Mouse (Mus musculus) E14TG2a.4 (cell line): ENCODE measurements around the gene Carns1.

Experiments used
- H3K27me3 ChIP-seq: 2 replicates; pipeline ENCODE4 v1.6.1; 2014; ENCODE audit warnings: low read length, control low read depth; ENCODE audit not compliant: insufficient read depth
- H3K36me3 ChIP-seq: 2 replicates; pipeline ENCODE4 v1.6.1; 2014; ENCODE audit warnings: low read length, control low read depth; ENCODE audit not compliant: insufficient read depth
- H3K4me1 ChIP-seq: replicated peaks from 2 replicates; pipeline ENCODE4 v1.6.1; 2014; ENCODE audit warnings: low read depth, low read length, control low read depth
- H3K4me3 ChIP-seq: replicated peaks from 2 replicates; pipeline ENCODE4 v1.5.1; 2014; ENCODE audit warnings: mild to moderate bottlenecking, low read length
- H3K9me3 ChIP-seq: 2 replicates; pipeline ENCODE4 v1.6.1; 2014; ENCODE audit warnings: low read length, control low read depth
- CTCF ChIP-seq: conservative IDR thresholded peaks from 2 replicates; pipeline ENCODE4 v1.5.1; 2014; ENCODE audit warnings: low read length
- NANOG ChIP-seq: IDR thresholded peaks from 2 replicates; pipeline ENCODE4 v1.6.1; 2014; ENCODE audit warnings: borderline replicate concordance, low read length, mixed read lengths
- POU5F1 ChIP-seq: IDR thresholded peaks from 2 replicates; pipeline ENCODE4 v1.6.1; 2014; ENCODE audit warnings: low read length, borderline replicate concordance

Gene Carns1

DNA sequence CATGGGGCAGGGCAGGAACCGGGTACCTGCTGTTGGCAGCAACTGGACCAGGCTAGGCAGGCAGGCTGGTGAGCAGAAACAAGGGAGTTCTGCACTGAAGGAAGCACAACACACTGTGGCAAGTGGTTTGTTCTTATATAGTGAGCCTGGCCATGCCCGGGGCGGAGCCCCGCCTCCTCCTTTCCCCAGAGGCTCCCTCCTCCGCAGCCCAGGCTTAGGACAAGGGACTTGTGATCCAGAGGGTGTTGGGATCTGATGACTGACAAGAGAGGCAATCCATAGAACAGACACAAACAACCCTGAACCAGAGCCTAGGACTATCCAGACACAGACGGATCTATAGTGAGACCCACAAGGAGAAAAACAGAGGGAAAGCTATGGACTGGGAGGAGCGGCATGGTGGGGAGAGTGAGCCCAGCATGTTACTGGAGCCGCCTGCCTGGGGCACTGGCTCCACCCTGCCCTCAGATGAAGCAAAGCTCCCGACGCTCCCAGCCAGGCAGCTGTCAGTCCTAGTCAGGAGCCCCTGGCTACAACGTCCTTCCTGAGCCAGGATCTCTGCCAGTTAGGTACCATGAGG lies at the start of gene Carns1:
Gene Carns1 (minus strand): TSS at position 112 of the 580 bp plus-strand sequence.
- Histone ChIP-seq H3K4me1 (peaks cover 59% of the 10 kb centered on the region), H3K27me3 (peaks cover 15% of the 10 kb centered on the region; the same call in 1 of the 2 replicates), H3K36me3 (no peaks in the 10 kb centered on the region), H3K4me3 (peak within 1 kb of the TSS; percentile 50), H3K9me3 (no peaks in the 10 kb centered on the region)
- no peak for TF ChIP-seq CTCF
- no peak for TF ChIP-seq POU5F1
- TF ChIP-seq NANOG: no peak

- Histone ChIP-seq H3K36me3 (no peaks in the 10 kb centered on the region), H3K9me3 (no peaks in the 10 kb centered on the region), H3K27me3 (peaks cover 51% of the 10 kb centered on the region), H3K4me1 (peaks cover 33% of the 10 kb centered on the region), H3K4me3 (no peak overlapping the region)
- TF ChIP-seq POU5F1 (no peak), NANOG (no peak), CTCF (no peak)
These were observed 46.9 kb upstream of the Carns1 start for GRCm38 (mm10) chr19:4222165-4222564.

DNA sequence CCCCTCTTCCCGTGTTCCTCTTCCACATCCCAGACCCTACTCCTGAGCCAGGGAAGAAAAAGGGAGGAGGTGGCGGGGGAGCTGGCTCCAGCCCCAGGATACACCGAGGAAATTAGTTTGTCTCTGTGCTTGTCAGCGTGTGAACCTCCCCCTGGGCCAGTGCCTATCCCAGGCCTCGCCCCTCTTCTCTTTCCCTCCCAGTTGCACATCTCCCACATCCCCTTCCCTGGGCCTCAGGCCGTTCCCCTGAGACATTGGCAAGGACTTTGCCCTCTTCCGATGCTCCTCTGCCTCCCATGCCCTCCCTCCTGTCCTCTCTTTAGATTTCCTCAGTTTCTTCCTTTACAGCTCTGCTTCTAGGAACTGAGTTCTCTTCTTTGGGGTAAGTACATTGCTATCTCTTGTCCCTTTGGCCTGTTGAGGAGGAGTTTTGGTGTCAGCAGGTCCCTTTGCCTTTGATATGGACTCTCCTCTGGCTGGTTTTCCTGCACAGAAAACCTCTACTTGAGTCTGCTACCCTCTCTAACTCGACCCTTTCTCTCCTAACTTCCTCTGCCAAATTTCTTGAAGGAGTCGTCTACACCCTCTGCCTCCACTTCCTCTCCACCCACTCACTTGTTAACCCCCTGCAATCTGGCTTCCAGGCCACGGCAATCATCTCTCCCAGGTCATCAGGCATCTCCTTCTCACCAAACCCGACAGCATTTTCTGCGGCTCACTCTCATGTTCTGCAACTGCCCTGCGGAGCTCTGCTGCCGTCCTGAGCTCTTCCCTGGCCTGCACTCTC lies 45.9 kb upstream of the Carns1 start:
- no peak for TF ChIP-seq CTCF
- no peak for TF ChIP-seq POU5F1
- no peak for TF ChIP-seq NANOG
- Histone ChIP-seq H3K4me1 (peaks cover 34% of the 10 kb centered on the region), H3K27me3 (peaks cover 58% of the 10 kb centered on the region), H3K4me3 (no peak overlapping the region), H3K36me3 (no peaks in the 10 kb centered on the region), H3K9me3 (no peaks in the 10 kb centered on the region)

DNA sequence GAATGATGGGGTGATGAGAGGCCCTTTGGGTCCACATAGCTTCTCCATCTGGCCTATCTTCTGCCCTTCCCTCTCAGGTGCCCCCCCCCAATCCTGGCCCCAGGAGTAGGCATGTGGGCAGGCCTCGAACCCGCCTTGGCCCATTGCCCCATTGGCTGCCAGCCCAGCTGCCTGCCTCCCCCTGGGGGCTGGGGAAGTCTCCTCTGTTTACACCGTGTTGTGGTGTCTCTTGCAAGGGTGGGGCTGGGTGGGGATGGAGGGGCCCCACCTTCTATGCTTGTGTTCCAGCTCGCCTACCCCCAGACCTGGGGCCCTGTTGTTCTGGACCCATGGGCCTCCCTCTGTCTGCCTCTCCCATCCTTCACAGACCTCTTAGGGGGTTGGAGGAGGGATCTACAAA lies 45.1 kb upstream of the Carns1 start:
- Histone ChIP-seq H3K4me1 (peaks cover 40% of the 10 kb centered on the region), H3K4me3 (peak overlapping the region; percentile 29; the same call in 1 of the 2 replicates), H3K27me3 (peaks cover 65% of the 10 kb centered on the region), H3K9me3 (no peaks in the 10 kb centered on the region), H3K36me3 (no peaks in the 10 kb centered on the region)
- no peak for TF ChIP-seq CTCF
- TF ChIP-seq NANOG: no peak
- TF ChIP-seq POU5F1: no peak

DNA sequence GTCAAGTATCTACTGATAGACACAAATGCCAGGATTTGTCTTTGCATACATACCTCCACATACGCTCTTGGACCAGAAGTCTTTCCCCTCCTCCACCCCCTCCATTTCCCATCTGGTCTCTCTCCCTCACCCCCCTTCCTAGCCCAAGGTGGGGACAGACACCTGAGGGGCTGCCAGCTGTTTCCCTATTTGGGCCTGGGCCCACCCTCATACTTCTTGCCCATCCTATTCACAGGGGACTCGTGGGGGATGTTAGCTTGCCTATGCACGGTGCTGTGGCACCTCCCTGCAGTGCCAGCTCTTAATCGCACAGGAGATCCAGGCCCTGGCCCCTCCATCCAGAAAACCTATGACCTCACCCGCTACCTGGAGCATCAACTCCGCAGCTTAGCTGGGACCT lies 44.7 kb upstream of the Carns1 start:
- peaks cover 41% of the 10 kb centered on the region for H3K4me1 ChIP-seq
- H3K4me3 ChIP-seq: peak overlapping the region; percentile 29; the same call in 1 of the 2 replicates
- no peak for TF ChIP-seq NANOG
- TF ChIP-seq CTCF: no peak
- TF ChIP-seq POU5F1: no peak
- no peaks in the 10 kb centered on the region for H3K9me3 ChIP-seq
- H3K36me3 ChIP-seq: no peaks in the 10 kb centered on the region
- peaks cover 68% of the 10 kb centered on the region for H3K27me3 ChIP-seq

DNA sequence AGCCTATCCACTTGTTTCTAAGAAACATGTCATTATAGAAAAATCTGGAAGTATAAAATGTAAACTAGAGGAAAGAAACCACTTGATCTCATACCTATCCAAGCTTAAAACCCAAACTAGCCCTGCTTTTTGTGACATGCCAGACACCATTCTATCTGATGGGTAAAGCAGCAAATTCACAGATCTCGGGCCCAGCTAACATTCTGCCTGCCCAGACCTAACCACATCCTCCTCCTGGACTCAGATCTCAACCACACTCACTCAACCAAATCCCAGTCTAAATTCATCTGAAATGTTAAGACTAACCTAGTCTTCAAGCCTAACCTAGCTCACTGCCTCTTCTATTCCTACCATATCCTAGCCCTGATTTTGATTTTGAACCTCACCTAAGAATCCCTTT lies 43.5 kb upstream of the Carns1 start:
- peaks cover 45% of the 10 kb centered on the region for H3K4me1 ChIP-seq
- TF ChIP-seq NANOG (no peak), CTCF (no peak), POU5F1 (no peak)

DNA sequence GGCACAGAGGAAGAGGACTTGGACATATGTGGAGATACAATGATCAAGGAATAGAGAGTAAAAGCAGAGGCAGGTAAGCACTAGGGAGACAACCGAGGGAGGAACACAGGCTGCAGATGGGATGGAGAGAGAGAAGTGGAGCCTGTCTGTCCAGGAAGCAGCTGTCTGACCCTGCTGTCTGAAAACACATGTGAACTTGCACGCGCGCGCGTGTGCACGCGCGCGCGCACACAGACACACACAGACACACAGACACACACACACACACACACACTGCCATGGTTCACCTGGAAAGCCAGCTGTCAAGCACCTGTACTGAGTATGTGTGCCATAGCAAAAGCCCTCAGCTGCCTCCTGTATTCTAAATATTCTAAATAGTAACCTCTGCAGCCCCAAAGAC lies 43.0 kb upstream of the Carns1 start:
- TF ChIP-seq NANOG: no peak
- TF ChIP-seq CTCF: no peak
- no peak for TF ChIP-seq POU5F1

More for the DNA sequence above, 43.5 kb upstream of the Carns1 start:
- peaks cover 80% of the 10 kb centered on the region for H3K27me3 ChIP-seq
- no peak overlapping the region for H3K4me3 ChIP-seq
- H3K36me3 ChIP-seq: no peaks in the 10 kb centered on the region
- no peaks in the 10 kb centered on the region for H3K9me3 ChIP-seq

DNA sequence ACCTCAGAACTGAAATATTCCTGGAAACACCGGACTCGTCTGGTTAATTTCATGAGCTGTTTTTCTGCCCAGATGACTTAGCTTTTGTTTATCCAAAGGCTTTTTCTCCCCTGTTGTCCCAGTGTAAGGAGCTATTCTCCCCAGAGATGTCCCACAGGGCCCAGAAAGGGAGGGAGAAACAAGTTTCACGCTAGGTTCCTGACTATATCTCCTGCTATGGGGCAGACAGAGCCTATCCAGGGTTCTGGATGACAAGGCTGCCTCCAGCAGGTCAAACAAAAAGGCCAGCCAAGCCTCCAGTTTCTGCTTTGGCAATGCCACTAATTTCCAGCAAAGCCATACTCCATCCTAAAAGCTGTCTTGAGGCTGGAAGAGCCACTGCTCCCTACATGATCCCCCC lies 42.6 kb upstream of the Carns1 start:
- TF ChIP-seq NANOG: no peak
- TF ChIP-seq CTCF: no peak
- TF ChIP-seq POU5F1: no peak
- Histone ChIP-seq H3K4me1 (peaks cover 54% of the 10 kb centered on the region), H3K27me3 (peaks cover 86% of the 10 kb centered on the region), H3K9me3 (no peaks in the 10 kb centered on the region), H3K36me3 (no peaks in the 10 kb centered on the region), H3K4me3 (no peak overlapping the region)

More for the DNA sequence above, 43.0 kb upstream of the Carns1 start:
- no peaks in the 10 kb centered on the region for H3K9me3 ChIP-seq
- no peaks in the 10 kb centered on the region for H3K36me3 ChIP-seq
- H3K27me3 ChIP-seq: peaks cover 85% of the 10 kb centered on the region
- no peak overlapping the region for H3K4me3 ChIP-seq
- H3K4me1 ChIP-seq: peaks cover 50% of the 10 kb centered on the region

- Histone ChIP-seq H3K4me1 (peaks cover 59% of the 10 kb centered on the region), H3K27me3 (peaks cover 85% of the 10 kb centered on the region), H3K9me3 (no peaks in the 10 kb centered on the region), H3K4me3 (no peak overlapping the region), H3K36me3 (no peaks in the 10 kb centered on the region)
- TF ChIP-seq NANOG (no peak), POU5F1 (no peak), CTCF (no peak)
These were observed 41.9 kb upstream of the Carns1 start for GRCm38 (mm10) chr19:4217140-4217539.
